Mouse (Mus musculus) thymus, postnatal 25 days (tissue): ENCODE results near the gene Zglp1.
A peak's percentile ranks its signal among the peaks of the same experiment; 100 is the strongest.
"Not testable (repeated sequence)": the region's sequence is repeated elsewhere in the genome, so short reads cannot be mapped to it uniquely, and the experiment has no call there.

ENCODE experiments used
- DNase-seq: peaks from one replicate; pipeline ENCODE4 v3.0.0; 2022

The Zglp1 gene

DNA sequence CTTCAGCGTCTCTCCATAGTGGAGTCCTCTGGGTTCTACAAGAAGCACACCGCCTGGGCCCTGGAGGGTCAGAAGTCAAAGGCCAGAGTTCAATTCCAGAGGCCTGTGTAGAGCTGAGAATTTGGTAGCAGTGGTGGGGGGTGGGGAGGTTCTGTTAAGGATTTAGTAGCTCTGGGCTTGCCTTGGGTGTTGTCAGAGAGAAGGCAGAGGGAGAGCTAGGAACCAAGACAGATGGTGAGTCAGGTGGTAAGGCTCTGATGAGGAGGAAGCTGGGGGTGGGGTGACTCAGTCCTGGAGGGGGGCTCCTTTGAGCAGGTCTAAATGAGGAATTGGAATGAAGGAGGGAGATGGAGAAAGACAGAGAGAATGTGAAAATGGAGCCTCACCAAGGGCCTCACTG is 4.0 kb downstream of the Zglp1 start:
- no peak for DNase-seq

DNA sequence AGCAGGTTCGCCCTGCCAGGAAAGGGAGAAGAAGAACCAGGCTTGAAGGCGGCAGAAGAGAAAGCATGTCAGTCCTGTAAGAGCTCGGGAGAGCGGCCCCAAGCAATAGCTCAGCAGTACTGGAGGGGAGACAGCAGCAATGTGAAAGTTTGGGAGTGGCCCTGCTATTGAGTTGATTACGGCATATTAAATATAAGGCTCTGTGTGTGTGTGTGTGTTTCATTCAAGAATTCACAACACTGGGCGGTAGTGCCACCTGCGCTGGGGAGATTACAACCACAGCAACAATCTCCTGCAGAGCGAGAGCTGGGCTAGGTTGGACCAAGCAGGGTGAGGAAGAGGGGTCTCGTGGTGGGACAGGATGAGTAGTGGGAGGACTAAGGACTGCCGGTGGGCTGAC is 15.3 kb downstream of the Zglp1 start:
- no peak for DNase-seq

DNA sequence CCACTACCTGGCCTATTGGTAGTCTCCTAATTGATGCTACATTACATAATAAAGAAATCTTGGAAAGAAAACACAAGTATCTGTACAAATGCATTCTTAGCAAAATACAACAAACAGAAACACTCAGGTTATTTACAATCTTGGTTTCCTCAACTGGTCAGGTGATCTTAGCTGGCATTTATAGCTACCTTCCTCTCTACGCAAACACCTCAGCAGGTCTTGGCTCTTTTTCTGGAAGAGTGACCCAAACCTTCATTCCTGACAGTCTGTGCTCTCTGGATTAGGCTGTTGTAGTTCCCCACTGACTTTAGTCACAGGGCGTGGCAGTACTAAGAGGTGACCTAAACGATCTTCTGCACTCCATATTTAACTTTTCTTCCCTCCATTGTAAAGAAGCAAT is 21.7 kb downstream of the Zglp1 start:
- no peak for DNase-seq

DNA sequence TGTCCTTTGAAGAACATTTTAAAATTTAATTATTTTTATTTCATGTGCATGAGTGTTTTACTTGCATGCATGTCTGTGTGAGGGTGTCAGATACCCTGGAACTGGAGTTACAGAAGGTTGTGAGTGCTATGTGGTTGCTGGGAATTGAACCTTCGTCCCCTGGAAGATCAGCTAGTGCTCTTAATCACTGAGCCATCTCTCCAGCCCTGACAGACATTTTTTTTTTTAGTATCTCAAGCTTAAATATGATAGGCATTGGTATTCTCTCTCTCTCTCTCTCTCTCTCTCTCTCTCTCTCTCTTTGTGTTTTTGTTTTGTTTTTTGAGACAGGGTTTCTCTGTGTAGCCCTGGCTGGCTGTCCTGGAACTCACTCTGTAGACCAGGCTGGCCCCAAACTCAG is 22.1 kb downstream of the Zglp1 start:
- not testable (repeated sequence) for DNase-seq

DNA sequence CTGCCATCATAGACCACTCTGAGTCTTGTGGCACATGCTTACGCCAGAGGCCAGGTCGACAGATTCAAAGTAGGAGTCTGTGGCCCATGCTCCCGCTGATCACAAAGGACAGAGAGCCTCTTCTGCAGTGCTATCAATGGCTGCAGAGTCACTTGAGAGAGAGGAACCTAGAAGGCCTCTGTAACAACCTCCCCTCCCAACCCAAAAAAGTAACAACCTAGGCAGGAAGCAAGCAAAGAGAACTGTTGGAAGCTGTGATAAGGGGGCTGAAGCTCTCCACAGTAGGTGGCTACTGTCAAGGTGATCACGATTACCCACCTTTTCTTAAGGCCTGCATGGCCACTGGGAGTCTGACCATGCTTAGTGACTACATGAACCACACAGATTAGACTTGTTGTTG is 23.3 kb downstream of the Zglp1 start:
- no peak for DNase-seq

DNA sequence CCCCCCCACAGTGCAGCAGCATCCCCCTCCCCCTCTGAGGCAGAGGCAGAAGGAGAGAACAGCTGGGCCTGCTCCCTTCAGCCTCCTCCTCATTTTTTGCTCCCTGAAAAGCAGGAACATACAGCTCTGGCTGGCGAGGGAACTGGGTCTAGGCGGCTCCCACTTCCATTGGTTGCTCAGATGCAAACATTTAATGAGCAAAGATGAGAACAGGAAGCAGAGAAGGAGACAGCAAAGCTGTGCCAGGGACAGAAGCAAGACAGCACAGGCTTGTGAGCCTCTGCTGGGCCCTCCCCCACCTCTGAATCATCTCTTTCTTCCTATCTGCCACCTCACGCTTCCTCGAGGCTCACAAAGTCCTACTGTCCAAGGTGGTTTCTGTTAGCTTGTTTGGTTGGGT is 25.6 kb downstream of the Zglp1 start:
- DNase-seq = no peak

DNA sequence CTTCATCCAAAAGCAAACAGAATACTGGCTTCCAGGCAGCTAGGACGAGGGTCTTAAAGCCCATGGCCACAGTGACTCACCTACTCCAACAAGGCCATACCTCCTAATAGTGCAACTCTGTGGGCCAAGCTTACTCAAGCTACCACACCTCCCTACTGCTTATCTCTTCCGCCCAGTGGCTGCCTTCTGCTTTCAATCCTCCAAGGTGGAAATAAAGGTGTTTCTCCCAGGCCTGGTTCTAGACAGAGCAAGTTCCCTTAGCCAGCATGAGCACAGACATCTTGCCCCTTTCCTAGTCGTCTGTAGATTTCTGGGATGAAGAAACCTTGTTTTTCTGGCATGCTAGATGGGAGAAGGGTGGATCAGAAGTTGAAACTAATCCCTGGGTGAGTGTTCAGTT is 27.1 kb downstream of the Zglp1 start:
- no peak for DNase-seq

DNA sequence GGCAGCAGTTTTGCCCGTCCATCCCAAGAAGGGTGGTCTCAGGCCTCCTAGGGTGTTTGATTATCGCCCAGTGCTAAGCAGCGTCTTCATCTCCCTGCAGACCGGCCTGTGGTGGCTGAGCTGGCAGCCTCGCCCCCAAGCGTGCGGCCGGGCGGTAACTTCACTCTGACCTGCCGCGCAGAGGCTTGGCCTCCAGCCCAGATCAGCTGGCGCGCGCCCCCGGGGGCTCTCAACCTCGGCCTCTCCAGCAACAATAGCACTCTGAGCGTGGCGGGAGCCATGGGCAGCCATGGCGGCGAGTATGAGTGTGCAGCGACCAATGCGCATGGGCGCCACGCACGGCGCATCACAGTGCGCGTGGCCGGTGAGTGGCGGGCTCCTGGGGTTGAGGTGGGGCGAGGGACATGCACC is 29.4 kb downstream of the Zglp1 start:
- DNase-seq = no peak

DNA sequence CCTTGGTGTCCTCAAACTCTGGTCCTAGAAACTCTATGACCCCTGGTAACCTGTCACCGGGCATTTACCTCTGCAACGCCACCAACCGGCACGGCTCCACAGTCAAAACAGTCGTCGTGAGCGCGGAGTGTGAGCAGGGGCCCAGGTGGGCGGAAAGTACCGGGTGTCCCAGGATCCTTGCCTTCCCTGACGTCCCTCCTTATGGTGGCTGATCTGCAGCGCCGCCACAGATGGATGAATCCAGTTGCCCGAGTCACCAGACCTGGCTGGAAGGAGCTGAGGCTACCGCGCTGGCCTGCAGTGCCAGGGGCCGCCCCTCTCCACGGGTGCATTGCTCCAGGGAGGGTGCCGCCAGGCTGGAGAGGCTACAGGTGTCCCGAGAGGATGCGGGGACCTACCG is 30.2 kb downstream of the Zglp1 start:
- DNase-seq = no peak

DNA sequence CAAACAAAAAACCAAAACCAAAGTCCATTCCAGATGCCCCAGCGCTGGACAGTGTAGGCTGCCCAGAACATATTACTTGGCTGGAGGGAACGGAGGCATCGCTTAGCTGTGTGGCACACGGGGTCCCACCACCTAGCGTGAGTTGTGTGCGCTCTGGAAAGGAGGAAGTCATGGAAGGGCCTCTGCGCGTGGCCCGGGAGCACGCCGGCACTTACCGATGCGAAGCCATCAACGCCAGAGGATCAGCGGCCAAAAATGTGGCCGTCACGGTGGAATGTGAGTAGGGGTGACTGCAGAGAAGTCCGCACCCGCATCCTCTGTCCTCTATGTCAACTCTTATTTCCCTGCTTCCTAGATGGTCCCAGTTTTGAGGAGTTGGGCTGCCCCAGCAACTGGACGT is 30.7 kb downstream of the Zglp1 start:
- no peak for DNase-seq

DNA sequence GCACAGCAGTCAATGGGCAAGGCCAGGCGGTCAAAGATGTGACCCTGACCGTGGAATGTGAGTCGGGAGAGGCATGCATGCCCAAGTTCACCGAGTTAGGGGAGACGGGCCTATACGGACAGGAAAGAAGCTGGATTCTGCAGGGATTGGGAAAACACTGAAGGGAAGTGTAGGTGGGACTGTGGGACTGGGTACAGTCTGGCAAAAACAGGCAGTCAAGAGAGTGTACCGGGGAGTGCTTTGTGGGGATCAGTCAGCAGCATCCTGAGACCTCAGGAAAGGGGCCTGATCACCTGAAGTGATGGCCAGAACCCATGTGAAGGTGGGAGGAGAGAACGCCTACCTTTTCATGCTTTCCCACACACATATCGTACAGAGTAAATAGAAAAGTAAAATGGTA is 31.3 kb downstream of the Zglp1 start:
- no peak for DNase-seq

DNA sequence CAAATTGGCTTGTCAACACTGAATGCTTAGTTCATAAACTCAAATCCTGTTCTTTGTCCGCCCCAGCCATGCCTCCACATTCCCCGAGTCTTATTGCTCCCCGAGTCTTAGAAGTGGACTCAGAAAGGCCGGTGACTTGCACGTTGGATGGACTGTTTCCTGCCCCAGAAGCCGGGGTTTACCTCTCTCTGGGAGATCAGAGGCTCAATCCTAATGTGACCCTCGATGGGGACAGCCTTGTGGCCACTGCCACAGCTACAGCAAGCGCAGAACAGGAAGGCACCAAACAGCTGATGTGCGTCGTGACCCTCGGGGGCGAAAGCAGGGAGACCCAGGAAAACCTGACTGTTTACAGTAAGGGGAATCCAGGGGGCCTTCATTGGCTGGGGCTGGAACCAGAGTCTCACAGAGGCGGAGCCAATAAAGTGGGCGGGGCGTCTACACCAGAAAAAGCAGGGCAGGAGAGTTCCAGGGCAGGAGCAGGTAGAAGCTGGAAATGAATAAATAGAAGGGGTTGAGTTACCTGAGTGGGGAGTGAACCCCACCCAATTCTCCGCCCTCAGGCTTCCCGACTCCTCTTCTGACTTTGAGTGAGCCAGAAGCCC is 32.3 kb downstream of the Zglp1 start:
- DNase-seq = no peak

DNA sequence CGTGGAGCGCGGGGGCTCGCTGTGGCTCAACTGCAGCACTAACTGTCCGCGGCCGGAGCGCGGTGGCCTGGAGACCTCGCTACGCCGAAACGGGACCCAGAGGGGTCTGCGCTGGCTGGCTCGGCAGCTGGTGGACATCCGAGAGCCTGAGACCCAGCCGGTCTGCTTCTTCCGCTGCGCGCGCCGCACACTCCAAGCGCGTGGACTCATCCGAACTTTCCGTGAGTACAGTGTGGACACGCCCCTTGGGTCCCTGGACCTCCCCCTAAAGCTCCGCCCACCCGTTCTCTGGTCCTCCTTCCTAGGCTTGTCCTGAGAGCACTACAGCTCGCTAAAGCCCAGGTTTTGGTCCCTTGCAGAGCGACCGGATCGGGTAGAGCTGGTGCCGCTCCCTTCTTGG is 33.8 kb downstream of the Zglp1 start:
- peak; percentile 62 for DNase-seq

DNA sequence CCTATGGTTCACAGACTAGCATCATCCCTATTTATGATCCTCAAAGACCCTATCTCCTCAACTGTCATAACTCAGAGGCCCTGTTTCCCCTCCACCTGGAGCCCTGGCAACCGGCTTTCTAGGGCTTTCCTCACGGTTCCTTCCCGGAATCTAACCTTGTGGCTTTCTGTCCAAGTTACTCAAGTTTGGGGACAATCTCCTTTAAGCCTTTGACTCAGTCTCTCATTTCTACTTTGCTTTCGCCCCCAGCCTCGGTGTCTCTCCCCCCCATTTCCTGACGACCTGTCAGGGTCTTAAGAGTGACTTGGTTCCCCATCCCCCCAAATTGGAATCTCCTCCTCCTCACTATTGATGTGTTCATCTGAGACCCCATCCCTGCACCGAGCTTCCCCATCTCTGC is 34.4 kb downstream of the Zglp1 start:
- DNase-seq = no peak

DNA sequence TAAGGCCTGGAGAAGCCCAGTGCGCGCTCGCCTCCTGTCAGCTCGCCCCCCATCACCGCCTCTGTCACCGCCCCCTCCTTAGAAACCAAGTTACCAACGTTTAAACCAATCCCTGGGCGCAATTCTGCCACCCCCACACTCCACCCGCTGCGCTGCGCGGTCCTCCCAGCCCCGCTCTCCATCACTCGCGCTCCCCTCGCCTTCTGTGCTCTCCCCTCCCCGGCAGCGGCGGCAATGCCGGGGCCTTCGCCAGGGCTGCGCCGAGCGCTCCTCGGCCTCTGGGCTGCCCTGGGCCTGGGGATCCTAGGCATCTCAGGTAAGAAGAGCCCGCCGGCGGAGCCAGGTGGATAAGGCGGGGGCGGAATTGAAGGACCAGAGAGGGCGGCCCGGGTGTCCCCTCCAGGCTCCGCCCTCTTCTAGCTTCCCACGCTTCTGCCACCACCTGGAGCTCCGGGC is 35.0 kb downstream of the Zglp1 start, which contains the start of gene Icam5:
Icam5 (plus strand) TSS at position 178 of the 456 bp plus-strand sequence.
- peak; percentile 26 for DNase-seq

DNA sequence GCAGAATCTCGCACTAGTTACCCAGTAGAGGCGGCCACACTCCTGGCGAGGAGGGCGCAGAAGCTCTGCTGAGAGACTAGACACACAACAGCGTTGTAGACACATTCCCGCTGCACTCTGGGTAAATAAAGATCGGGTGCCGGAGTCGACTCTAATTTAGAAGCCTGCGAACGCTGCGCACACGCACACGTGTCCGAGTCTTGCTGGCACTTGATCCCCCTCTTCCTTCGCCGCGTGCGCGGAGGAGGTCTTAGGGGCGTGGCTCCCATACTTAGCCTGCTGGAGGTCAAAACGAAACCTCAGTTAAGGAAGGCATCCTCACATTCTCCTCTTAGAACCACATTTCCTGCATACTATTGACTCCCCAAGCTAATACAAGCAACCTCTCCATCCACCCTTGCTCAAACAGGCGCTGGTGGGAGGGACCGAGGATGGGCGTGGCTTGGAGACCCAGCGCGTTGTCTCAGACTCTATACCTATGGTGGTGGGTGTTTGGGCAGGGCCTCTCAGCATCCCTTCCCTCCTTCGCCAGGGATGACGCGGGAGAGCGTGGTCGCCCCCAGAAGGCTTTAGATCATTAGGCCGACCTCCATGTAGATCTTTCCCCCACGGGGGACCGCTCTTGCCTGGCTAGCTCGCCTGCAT is 35.5 kb downstream of the Zglp1 start:
- DNase-seq = peak; percentile 57

DNA sequence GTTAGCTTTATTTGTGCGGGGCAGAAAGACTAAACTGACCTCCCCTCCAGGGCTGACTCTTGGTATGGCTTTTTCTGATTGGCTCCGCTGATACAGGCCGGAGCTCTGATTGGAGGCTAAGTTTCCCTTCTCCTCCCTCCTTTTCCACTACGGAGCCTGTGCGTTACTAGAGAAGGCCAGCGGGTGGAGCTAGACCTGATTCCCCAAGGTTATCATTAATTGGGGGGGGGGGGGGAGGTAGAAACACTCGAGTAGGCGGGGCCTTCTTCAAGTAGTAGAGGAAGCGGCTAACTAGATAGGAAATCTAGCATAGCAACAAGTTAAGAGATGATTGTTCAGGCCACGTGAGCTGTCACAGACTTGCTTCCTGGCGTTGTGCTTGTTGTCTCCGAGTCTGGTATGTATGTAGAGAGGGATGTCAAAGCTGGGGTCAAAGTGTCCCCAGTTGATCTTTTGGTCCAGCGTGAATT is 36.1 kb downstream of the Zglp1 start:
- DNase-seq = peak; percentile 89

DNA sequence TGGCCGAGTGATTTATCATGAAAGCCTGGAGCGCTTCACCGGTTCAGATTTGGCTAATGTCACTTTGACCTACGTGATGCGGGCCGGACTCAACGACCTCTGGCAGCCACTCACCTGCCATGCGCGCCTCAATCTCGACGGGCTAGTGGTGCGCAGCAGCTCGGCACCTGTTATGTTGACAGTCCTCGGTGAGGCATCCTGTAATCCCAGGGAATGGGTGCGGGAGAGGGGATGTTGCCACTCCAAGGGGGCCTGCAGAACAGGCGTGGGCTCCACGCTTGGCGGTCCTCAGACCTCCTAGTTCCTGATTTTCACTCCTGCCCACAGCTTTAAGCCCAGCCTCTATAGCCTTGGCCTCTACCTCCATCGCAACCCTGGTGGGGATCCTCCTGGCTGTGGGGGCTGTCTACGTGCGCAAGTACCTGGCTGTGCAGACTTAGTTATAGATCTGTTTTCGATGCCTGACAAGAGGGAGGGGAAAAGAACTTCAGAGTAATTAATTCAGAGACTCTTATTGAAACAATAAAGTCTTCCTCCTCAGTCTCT is 36.8 kb downstream of the Zglp1 start:
- no peak for DNase-seq

DNA sequence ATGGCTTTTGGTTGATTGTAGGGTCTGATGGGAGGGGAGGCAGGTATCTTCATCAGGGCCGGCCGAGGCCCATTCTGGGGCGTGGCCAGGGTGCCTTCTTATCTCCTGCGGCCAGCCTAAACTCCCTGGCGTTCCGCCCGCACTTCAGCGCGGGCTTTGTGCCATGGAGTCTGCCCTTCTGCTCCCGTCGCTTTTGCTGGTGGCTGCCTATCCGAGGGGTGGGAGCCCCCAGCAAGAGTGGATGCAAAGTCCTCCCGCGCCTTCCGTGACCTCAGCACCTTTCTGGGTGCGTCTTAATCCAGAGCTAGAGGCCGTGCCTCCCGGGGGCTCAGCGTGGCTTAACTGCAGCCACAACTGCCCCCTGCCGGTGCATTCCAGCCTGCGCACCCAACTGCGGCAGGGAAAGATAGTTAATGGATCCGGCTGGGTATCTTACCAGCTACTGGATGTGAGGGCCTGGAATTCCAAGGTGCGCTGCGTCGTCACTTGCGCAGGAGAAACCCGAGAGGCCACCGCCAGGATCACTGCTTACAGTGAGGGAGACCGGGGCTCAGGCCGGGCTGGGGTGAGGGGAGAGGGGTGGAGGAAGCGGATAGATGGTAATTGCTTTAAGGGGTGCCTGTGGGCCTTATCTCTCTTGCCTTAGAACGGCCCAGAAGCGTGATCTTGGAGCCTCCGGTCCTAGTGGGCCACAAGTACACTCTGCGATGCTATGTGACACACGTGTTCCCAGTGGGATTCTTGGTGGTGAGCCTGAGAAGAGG is 37.4 kb downstream of the Zglp1 start, which contains the start of gene Icam4:
Icam4 (plus strand) TSS at position 83 of the 764 bp plus-strand sequence.
- DNase-seq = peak; percentile 81

DNA sequence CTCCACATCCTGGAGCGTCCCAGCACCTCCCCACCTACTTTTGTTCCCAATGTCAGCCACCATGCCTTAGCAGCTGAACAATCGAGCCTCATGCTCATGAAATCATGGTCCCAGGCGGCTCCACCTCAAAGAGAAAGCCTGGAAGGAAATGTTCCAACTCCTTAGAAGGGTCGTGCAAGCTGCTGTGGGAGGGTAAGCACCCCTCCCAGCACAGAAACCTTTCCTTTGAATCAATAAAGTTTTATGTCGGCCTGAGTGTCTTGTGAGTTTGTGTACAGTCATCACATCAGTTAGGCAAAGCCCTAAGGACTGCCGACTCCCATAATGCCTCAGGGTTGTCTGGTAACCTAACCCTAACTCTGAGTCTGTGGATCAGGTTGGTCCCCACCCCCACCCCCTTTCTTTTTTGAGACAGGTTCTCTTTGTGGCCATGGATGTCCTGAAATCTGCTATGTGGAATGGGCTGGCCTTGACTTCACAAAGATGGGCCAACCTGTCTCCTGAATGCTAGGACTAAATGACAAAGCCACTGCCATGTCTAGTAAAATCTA is 38.3 kb downstream of the Zglp1 start:
- no peak for DNase-seq

DNA sequence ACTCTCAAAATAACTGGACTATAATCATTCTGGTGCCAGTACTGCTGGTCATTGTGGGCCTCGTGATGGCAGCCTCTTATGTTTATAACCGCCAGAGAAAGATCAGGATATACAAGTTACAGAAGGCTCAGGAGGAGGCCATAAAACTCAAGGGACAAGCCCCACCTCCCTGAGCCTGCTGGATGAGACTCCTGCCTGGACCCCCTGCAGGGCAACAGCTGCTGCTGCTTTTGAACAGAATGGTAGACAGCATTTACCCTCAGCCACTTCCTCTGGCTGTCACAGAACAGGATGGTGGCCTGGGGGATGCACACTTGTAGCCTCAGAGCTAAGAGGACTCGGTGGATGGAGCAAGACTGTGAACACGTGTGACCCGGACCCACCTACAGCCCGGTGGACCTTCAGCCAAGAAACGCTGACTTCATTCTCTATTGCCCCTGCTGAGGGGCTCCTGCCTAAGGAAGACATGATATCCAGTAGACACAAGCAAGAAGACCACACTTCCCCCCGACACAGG is 39.1 kb downstream of the Zglp1 start:
- no peak for DNase-seq

DNA sequence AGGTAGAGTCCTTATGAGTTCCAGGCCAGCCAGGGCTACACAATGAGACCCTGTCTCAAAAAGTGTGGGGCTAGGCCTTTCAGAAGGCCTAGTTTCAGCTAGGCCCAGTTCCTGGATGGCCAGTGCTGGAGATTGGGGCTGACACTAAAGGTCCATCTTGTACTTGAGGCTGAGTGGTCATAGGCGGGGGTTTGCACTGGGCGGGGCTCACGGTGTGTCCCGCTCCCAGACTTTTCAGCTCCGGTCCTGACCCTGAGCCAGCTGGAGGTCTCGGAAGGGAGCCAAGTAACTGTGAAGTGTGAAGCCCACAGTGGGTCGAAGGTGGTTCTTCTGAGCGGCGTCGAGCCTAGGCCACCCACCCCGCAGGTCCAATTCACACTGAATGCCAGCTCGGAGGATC is 40.0 kb downstream of the Zglp1 start:
- no peak for DNase-seq

DNA sequence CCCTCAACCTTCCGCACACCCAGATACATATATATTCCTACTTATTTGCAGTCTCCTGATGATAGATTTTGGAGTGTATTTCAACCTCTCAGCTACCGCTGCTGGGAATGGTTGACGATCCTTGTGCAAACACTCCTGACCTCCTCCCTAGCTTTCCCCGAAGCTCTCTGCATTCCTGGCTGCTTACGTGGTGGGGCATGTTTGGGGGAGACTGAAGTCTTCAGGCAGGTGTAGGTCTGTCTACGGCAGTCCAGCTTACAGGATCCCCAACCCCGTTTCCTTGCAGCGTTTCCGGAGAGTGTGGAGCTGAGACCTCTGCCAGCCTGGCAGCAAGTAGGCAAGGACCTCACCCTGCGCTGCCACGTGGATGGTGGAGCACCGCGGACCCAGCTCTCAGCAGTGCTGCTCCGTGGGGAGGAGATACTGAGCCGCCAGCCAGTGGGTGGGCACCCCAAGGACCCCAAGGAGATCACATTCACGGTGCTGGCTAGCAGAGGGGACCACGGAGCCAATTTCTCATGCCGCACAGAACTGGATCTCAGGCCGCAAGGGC is 41.6 kb downstream of the Zglp1 start:
- DNase-seq = no peak
